Mouse (Mus musculus): Measurements from ENCODE around the gene Efcab7.

- TF ChIP-seq POLR2A (IDR thresholded peaks at IDR 0.05; ENCODE audit: borderline replicate concordance, control insufficient read depth, low read depth, low read length) (no peak), CTCF (IDR thresholded peaks at IDR 0.05; ENCODE audit: control insufficient read depth, insufficient read depth, low read length) (no peak)
These were observed 52.9 kb downstream of the Efcab7 start for GRCm38 (mm10) chr4:99881882-99882281.
